Mouse (Mus musculus): Measurements from ENCODE around the gene Mast1. TPM values are rescaled to one million over a fixed set of nuclear protein-coding genes. Genes with fewer than 3 reads are reported as not detected.

Mast1 gene
- total RNA-seq, 2 experiments from 2014 or later, result 85.7 to 90.3 TPM

GRCm38 (mm10) chr8:84893709-84894134, 43.4 kb downstream of the Mast1 start, which contains the start of gene Gcdh:
Gene Gcdh (minus strand): TSS chr8:84893921.
- intact Hi-C loops (cut with DNase I), result no loop called here
- peak; percentile 91 to 99 for DNase-seq (ENCODE audit: low spot score in 2 of 2)

- intact Hi-C loops (cut with DNase I), result no loop called here
Measured at GRCm38 (mm10) chr8:84892993-84893708, 44.0 kb downstream of the Mast1 start.

GRCm38 (mm10) chr8:84889141-84889540, 48.0 kb downstream of the Mast1 start:
- intact Hi-C loops (cut with DNase I), result no loop called here
- no peak for DNase-seq (ENCODE audit: low spot score in 2 of 2)

More at GRCm38 (mm10) chr8:84892993-84893708, 44.0 kb downstream of the Mast1 start:
- no peak for DNase-seq (ENCODE audit: low spot score in 2 of 2)

- intact Hi-C loops (cut with DNase I), result no loop called here
- DNase-seq (ENCODE audit: low spot score in 2 of 2), result no peak
Measured at GRCm38 (mm10) chr8:84888280-84888679, 48.9 kb downstream of the Mast1 start.

GRCm38 (mm10) chr8:84884728-84885127, 52.4 kb downstream of the Mast1 start:
- intact Hi-C loops (cut with DNase I), result no loop called here
- DNase-seq (ENCODE audit: low spot score in 2 of 2), result no peak

GRCm38 (mm10) chr8:84878915-84879314, 58.2 kb downstream of the Mast1 start:
- no peak for DNase-seq (ENCODE audit: low spot score in 2 of 2)
- intact Hi-C loops (cut with DNase I), result no loop called here

- intact Hi-C loops (cut with DNase I), result no loop called here
Measured at GRCm38 (mm10) chr8:84877297-84878035, 59.7 kb downstream of the Mast1 start.

GRCm38 (mm10) chr8:84874339-84874738, 62.8 kb downstream of the Mast1 start:
- no peak for DNase-seq (ENCODE audit: low spot score in 2 of 2)
- intact Hi-C loops (cut with DNase I), result no loop called here

More at GRCm38 (mm10) chr8:84877297-84878035, 59.7 kb downstream of the Mast1 start:
- no peak for DNase-seq (ENCODE audit: low spot score in 2 of 2)

- intact Hi-C loops (cut with DNase I), result no loop called here
- DNase-seq (ENCODE audit: low spot score in 2 of 2), result no peak
Measured at GRCm38 (mm10) chr8:84873016-84873415, 64.1 kb downstream of the Mast1 start.

GRCm38 (mm10) chr8:84872309-84872965, 64.7 kb downstream of the Mast1 start:
- intact Hi-C loops (cut with DNase I), result no loop called here
- no peak for DNase-seq (ENCODE audit: low spot score in 2 of 2)

- intact Hi-C loops (cut with DNase I), result no loop called here
Measured at GRCm38 (mm10) chr8:84871376-84872308, 65.5 kb downstream of the Mast1 start, which contains the start of gene Syce2. Gene Syce2 (plus strand): TSS chr8:84872111.

More at GRCm38 (mm10) chr8:84871376-84872308, 65.5 kb downstream of the Mast1 start, which contains the start of gene Syce2:
- peak; percentile 26 to 38 for DNase-seq (ENCODE audit: low spot score in 2 of 2)

Small RNA genes within 50 kb of the gene (microRNA-seq; reads per million reads assigned to microRNA genes)
- 2.5 to 5.7 reads per million in 2 experiments for gene Gm24197
- gene Mir7069, result 7.7 to 13.4 reads per million in 2 experiments

Other genes starting within 250 kb of the Mast1 start
- gene Nacc1, start 249.5 kb downstream of the Mast1 start, total RNA-seq (2021), result 10 to 100 TPM; 97.8 to 97.9 TPM
- 1 to 10 TPM; 2.8 to 3.5 TPM for gene Lyl1, start 235.9 kb downstream of the Mast1 start, total RNA-seq (2021)
- under 1 TPM in 1 of 2 experiments, not detected in 1; 0.71 TPM for gene G430095P16Rik, start 214.4 kb downstream of the Mast1 start, total RNA-seq (2021)
- 100 to 1,000 TPM; 273 to 322 TPM for gene Nfix, start 137.0 kb downstream of the Mast1 start, total RNA-seq (2021)
- 1 to 10 TPM; 8.3 to 9.5 TPM for gene Dand5, start 114.5 kb downstream of the Mast1 start, total RNA-seq (2021)
- 10 to 100 TPM; 23.4 to 24.7 TPM for gene Gadd45gip1, start 105.8 kb downstream of the Mast1 start, total RNA-seq (2021)
- 10 to 100 TPM; 67.8 to 73.7 TPM for gene Rad23a, start 96.7 kb downstream of the Mast1 start, total RNA-seq (2021)
- gene Calr, start 90.4 kb downstream of the Mast1 start, total RNA-seq (2021), result 100 to 1,000 TPM; 562 to 564 TPM
- gene Farsa, start 80.4 kb downstream of the Mast1 start, total RNA-seq (2021), result 10 to 100 TPM; 42.5 to 46.0 TPM
- 1 to 10 TPM; 6.4 to 6.5 TPM for gene Syce2, start 65.2 kb downstream of the Mast1 start, total RNA-seq (2021)
- 10 to 100 TPM; 31.3 to 38.3 TPM for gene Gcdh, start 43.4 kb downstream of the Mast1 start, total RNA-seq (2021)
- not detected for gene Klf1, start 35.4 kb downstream of the Mast1 start, total RNA-seq (2021)
- 1 to 10 TPM; 3.5 to 4.0 TPM for gene Dnase2a, start 28.8 kb downstream of the Mast1 start, total RNA-seq (2021)
- 1 to 10 TPM in 1 of 2 experiments, under 1 TPM in 1; 0.71 to 1.1 TPM for gene Rtbdn, start 9.6 kb upstream of the Mast1 start, total RNA-seq (2021)
- 1 to 10 TPM in 1 of 2 experiments, not detected in 1; 3.5 TPM for gene Gm49661, start 32.1 kb upstream of the Mast1 start, total RNA-seq (2021)
- 100 to 1,000 TPM; 340 to 356 TPM for gene Prdx2, start 32.2 kb upstream of the Mast1 start, total RNA-seq (2021)
- 10 to 100 TPM; 40.7 to 42.2 TPM for gene Rnaseh2a, start 32.4 kb upstream of the Mast1 start, total RNA-seq (2021)
- gene Junb, start 41.4 kb upstream of the Mast1 start, total RNA-seq (2021), result 10 to 100 TPM; 73.3 to 85.1 TPM
- 1 to 10 TPM; 7.2 to 8.5 TPM for gene Hook2, start 53.2 kb upstream of the Mast1 start, total RNA-seq (2021)
- gene Best2, start 77.2 kb upstream of the Mast1 start, total RNA-seq (2021), result not detected
- 100 to 1,000 TPM; 118 to 122 TPM for gene Asna1, start 87.9 kb upstream of the Mast1 start, total RNA-seq (2021)
- gene Trir, start 89.5 kb upstream of the Mast1 start, total RNA-seq (2021), result 100 to 1,000 TPM; 115 to 129 TPM
- gene Tnpo2, start 99.6 kb upstream of the Mast1 start, total RNA-seq (2021), result 100 to 1,000 TPM; 155 to 175 TPM
- gene Fbxw9, start 122.7 kb upstream of the Mast1 start, total RNA-seq (2021), result 10 to 100 TPM; 23.9 to 24.0 TPM
- gene Gm5741, start 130.6 kb upstream of the Mast1 start, total RNA-seq (2021), result 1 to 10 TPM in 1 of 2 experiments, not detected in 1; 1.4 TPM
- gene Dhps, start 134.4 kb upstream of the Mast1 start, total RNA-seq (2021), result 10 to 100 TPM; 54.3 to 64.3 TPM
- 10 to 100 TPM; 49.8 to 54.5 TPM for gene Wdr83os, start 143.4 kb upstream of the Mast1 start, total RNA-seq (2021)
- gene Wdr83, start 143.9 kb upstream of the Mast1 start, total RNA-seq (2021), result 10 to 100 TPM; 24.2 to 26.3 TPM
- gene Man2b1, start 145.9 kb upstream of the Mast1 start, total RNA-seq (2021), result 10 to 100 TPM; 38.8 to 39.3 TPM
- 1 to 10 TPM; 6.9 to 7.7 TPM for gene Zfp791, start 185.7 kb upstream of the Mast1 start, total RNA-seq (2021)
- gene Cks1brt, start 214.6 kb upstream of the Mast1 start, total RNA-seq (2021), result not detected